Mouse (Mus musculus): ENCODE results near the gene Ankdd1b. TPM values are rescaled to one million over a fixed set of nuclear protein-coding genes. Genes with fewer than 3 reads are reported as not detected.

Gene Ankdd1b
- polyA plus RNA-seq, 1 experiment from 2014 or later: not detected

- WGBS (ENCODE audit: insufficient replicate concordance): 62% methylated on average over 3 of the region's 3 CpGs
- no peak overlapping the region for H3K9ac ChIP-seq
- no peak overlapping the region for H3K27ac ChIP-seq
- H3K4me2 ChIP-seq: no peak overlapping the region
- DNase-seq (no peak), ATAC-seq (ENCODE audit: low read depth) (no peak)
- H3K36me3 ChIP-seq: no peaks in the 10 kb centered on the region
- no peak overlapping the region for H3K4me3 ChIP-seq (replicated peaks)
- H3K27me3 ChIP-seq: no peaks in the 10 kb centered on the region
- H3K4me1 ChIP-seq (replicated peaks): no peaks in the 10 kb centered on the region
- no peaks in the 10 kb centered on the region for H3K9me3 ChIP-seq (replicated peaks)
These were observed 16.7 kb downstream of the Ankdd1b start for GRCm38 (mm10) chr13:96454288-96454687.

GRCm38 (mm10) chr13:96452621-96453020, 18.4 kb downstream of the Ankdd1b start:
- H3K4me3 ChIP-seq (replicated peaks): no peak overlapping the region
- H3K4me1 ChIP-seq (replicated peaks): no peaks in the 10 kb centered on the region
- no peak for ATAC-seq (ENCODE audit: low read depth)
- H3K9ac ChIP-seq: no peak overlapping the region
- 79% methylated on average over 3 of the region's 3 CpGs for WGBS (ENCODE audit: insufficient replicate concordance)
- no peaks in the 10 kb centered on the region for H3K9me3 ChIP-seq (replicated peaks)
- H3K27ac ChIP-seq: no peak overlapping the region
- H3K36me3 ChIP-seq: no peaks in the 10 kb centered on the region
- DNase-seq: no peak
- no peaks in the 10 kb centered on the region for H3K27me3 ChIP-seq
- no peak overlapping the region for H3K4me2 ChIP-seq

- no peak for DNase-seq
- no peaks in the 10 kb centered on the region for H3K9me3 ChIP-seq (replicated peaks)
- no peak for ATAC-seq (ENCODE audit: low read depth)
- WGBS (ENCODE audit: insufficient replicate concordance): 76% methylated on average over 11 of the region's 11 CpGs
- no peaks in the 10 kb centered on the region for H3K27me3 ChIP-seq
- H3K4me3 ChIP-seq (replicated peaks): no peak overlapping the region
- H3K4me2 ChIP-seq: no peak overlapping the region
- no peaks in the 10 kb centered on the region for H3K4me1 ChIP-seq (replicated peaks)
- H3K36me3 ChIP-seq: no peaks in the 10 kb centered on the region
- no peak overlapping the region for H3K27ac ChIP-seq
- no peak overlapping the region for H3K9ac ChIP-seq
These were observed 19.4 kb downstream of the Ankdd1b start for GRCm38 (mm10) chr13:96451386-96452140.

GRCm38 (mm10) chr13:96450869-96451268, 20.1 kb downstream of the Ankdd1b start:
- WGBS (ENCODE audit: insufficient replicate concordance): 75% methylated on average over 7 of the region's 7 CpGs
- no peak for DNase-seq

GRCm38 (mm10) chr13:96450205-96450856, 20.7 kb downstream of the Ankdd1b start:
- Histone ChIP-seq H3K27ac (no peak overlapping the region), H3K4me2 (no peak overlapping the region), H3K9me3 (replicated peaks) (no peaks in the 10 kb centered on the region), H3K27me3 (no peaks in the 10 kb centered on the region), H3K36me3 (no peaks in the 10 kb centered on the region), H3K4me3 (replicated peaks) (no peak overlapping the region), H3K9ac (no peak overlapping the region), H3K4me1 (replicated peaks) (no peaks in the 10 kb centered on the region)
- no peak for ATAC-seq (ENCODE audit: low read depth)
- DNase-seq: no peak
- WGBS (ENCODE audit: insufficient replicate concordance): 79% methylated on average over 11 of the region's 11 CpGs

More at GRCm38 (mm10) chr13:96450869-96451268, 20.1 kb downstream of the Ankdd1b start:
- no peaks in the 10 kb centered on the region for H3K9me3 ChIP-seq (replicated peaks)
- ATAC-seq (ENCODE audit: low read depth): no peak
- H3K4me2 ChIP-seq: no peak overlapping the region
- no peaks in the 10 kb centered on the region for H3K36me3 ChIP-seq
- no peak overlapping the region for H3K9ac ChIP-seq
- no peak overlapping the region for H3K4me3 ChIP-seq (replicated peaks)
- no peaks in the 10 kb centered on the region for H3K27me3 ChIP-seq
- no peak overlapping the region for H3K27ac ChIP-seq
- no peaks in the 10 kb centered on the region for H3K4me1 ChIP-seq (replicated peaks)

GRCm38 (mm10) chr13:96440436-96440835, 30.6 kb downstream of the Ankdd1b start:
- H3K27me3 ChIP-seq: no peaks in the 10 kb centered on the region
- 79% methylated on average over 4 of the region's 4 CpGs for WGBS (ENCODE audit: insufficient replicate concordance)
- DNase-seq: no peak
- H3K4me2 ChIP-seq: no peak overlapping the region
- no peaks in the 10 kb centered on the region for H3K36me3 ChIP-seq
- H3K9me3 ChIP-seq (replicated peaks): no peaks in the 10 kb centered on the region
- no peak overlapping the region for H3K27ac ChIP-seq
- no peak overlapping the region for H3K4me3 ChIP-seq (replicated peaks)
- no peak for ATAC-seq (ENCODE audit: low read depth)
- H3K9ac ChIP-seq: no peak overlapping the region
- H3K4me1 ChIP-seq (replicated peaks): peaks cover 10% of the 10 kb centered on the region

GRCm38 (mm10) chr13:96436921-96437320, 34.1 kb downstream of the Ankdd1b start:
- no peak overlapping the region for H3K27ac ChIP-seq
- WGBS (ENCODE audit: insufficient replicate concordance): 67% methylated on average over 1 of the region's 1 CpGs
- no peaks in the 10 kb centered on the region for H3K9me3 ChIP-seq (replicated peaks)
- H3K27me3 ChIP-seq: no peaks in the 10 kb centered on the region
- H3K4me2 ChIP-seq: no peak overlapping the region
- no peaks in the 10 kb centered on the region for H3K36me3 ChIP-seq
- H3K4me1 ChIP-seq (replicated peaks): peaks cover 42% of the 10 kb centered on the region
- DNase-seq (no peak), ATAC-seq (ENCODE audit: low read depth) (no peak)
- H3K9ac ChIP-seq: no peak overlapping the region
- no peak overlapping the region for H3K4me3 ChIP-seq (replicated peaks)

- DNase-seq (no peak), ATAC-seq (ENCODE audit: low read depth) (no peak)
- Histone ChIP-seq H3K9ac (no peak overlapping the region), H3K36me3 (no peaks in the 10 kb centered on the region), H3K27ac (no peak overlapping the region), H3K4me3 (replicated peaks) (no peak overlapping the region), H3K9me3 (replicated peaks) (no peaks in the 10 kb centered on the region), H3K4me1 (replicated peaks) (peaks cover 42% of the 10 kb centered on the region), H3K4me2 (no peak overlapping the region), H3K27me3 (no peaks in the 10 kb centered on the region)
- 13% methylated on average over 11 of the region's 13 CpGs for WGBS (ENCODE audit: insufficient replicate concordance)
These were observed 35.2 kb downstream of the Ankdd1b start for GRCm38 (mm10) chr13:96435793-96436192.

GRCm38 (mm10) chr13:96434899-96435331, 36.1 kb downstream of the Ankdd1b start:
- WGBS (ENCODE audit: insufficient replicate concordance): 43% methylated on average over 5 of the region's 5 CpGs
- H3K27me3 ChIP-seq: no peaks in the 10 kb centered on the region

GRCm38 (mm10) chr13:96433648-96434190, 37.3 kb downstream of the Ankdd1b start:
- Histone ChIP-seq H3K9ac (no peak overlapping the region), H3K9me3 (replicated peaks) (no peaks in the 10 kb centered on the region), H3K27me3 (no peaks in the 10 kb centered on the region), H3K4me2 (no peak overlapping the region), H3K36me3 (no peaks in the 10 kb centered on the region), H3K4me1 (replicated peaks) (peaks cover 42% of the 10 kb centered on the region), H3K4me3 (replicated peaks) (no peak overlapping the region), H3K27ac (no peak overlapping the region)
- WGBS (ENCODE audit: insufficient replicate concordance): 12% methylated on average over 11 of the region's 11 CpGs
- peak; percentile 27; the same call in 1 of the 2 replicates for ATAC-seq (ENCODE audit: low read depth)
- DNase-seq: no peak

More at GRCm38 (mm10) chr13:96434899-96435331, 36.1 kb downstream of the Ankdd1b start:
- DNase-seq: no peak
- Histone ChIP-seq H3K36me3 (no peaks in the 10 kb centered on the region), H3K27ac (no peak overlapping the region), H3K9me3 (replicated peaks) (no peaks in the 10 kb centered on the region), H3K9ac (no peak overlapping the region), H3K4me2 (no peak overlapping the region), H3K4me3 (replicated peaks) (no peak overlapping the region), H3K4me1 (replicated peaks) (peaks cover 42% of the 10 kb centered on the region)
- ATAC-seq (ENCODE audit: low read depth): no peak

- H3K9ac ChIP-seq: no peak overlapping the region
- 62% methylated on average over 6 of the region's 6 CpGs for WGBS (ENCODE audit: insufficient replicate concordance)
- no peaks in the 10 kb centered on the region for H3K27me3 ChIP-seq
- H3K4me1 ChIP-seq (replicated peaks): peaks cover 42% of the 10 kb centered on the region
- H3K4me3 ChIP-seq (replicated peaks): no peak overlapping the region
- no peak overlapping the region for H3K27ac ChIP-seq
- no peaks in the 10 kb centered on the region for H3K9me3 ChIP-seq (replicated peaks)
- no peak for ATAC-seq (ENCODE audit: low read depth)
- DNase-seq: no peak
- no peak overlapping the region for H3K4me2 ChIP-seq
- H3K36me3 ChIP-seq: no peaks in the 10 kb centered on the region
These were observed 38.0 kb downstream of the Ankdd1b start for GRCm38 (mm10) chr13:96433041-96433440.

Data from liver, embryonic 13.5 days (tissue).